Mouse (Mus musculus): ENCODE measurements around the gene Ctps2.

DNA sequence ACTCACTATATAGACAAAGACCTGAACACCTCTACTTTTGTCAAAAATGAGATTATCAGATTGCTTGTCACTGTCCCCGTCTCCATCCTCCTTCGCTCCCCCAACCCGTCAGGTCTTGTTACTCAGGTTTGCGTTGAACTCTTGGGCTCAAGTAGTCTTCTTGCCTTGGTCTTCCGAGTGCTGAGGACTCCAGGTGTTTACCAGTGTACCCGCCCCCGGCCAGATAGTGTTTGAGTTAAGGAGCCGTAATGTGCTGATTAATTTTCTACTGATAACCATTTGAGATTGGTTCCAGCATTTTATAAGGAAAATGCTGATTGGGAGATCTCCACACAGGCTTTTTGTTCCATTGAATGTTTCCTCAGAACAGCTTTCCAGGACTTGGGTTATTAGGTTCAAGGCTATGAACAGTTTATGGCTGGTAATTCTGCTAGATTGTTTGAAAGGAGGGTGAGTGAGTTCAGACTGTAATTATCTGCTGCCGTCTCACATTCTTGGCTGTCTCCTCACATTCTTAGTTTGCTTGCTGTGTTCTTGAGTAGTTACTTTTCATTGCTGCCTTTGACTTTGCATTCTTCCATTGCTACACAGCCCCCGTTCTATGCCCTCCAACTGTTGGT, 85.9 kb downstream of the Ctps2 start:
- TF ChIP-seq EP300 (IDR thresholded peaks at IDR 0.05; ENCODE audit: low read depth in 1 of 2, low read length in 2 of 2) (no peak), RCOR1 (IDR thresholded peaks at IDR 0.05; ENCODE audit: low read depth, low read length) (no peak), CTCF (IDR thresholded peaks at IDR 0.05 in 2 of 3, conservative IDR thresholded peaks at IDR 0.05 in 1 of 3; ENCODE audit: control insufficient read depth in 1 of 3, insufficient read depth in 1 of 3, low read depth in 2 of 3, low read length in 3 of 3, poor library complexity in 1 of 3, severe bottlenecking in 1 of 3) (no peak), POLR2A (IDR thresholded peaks at IDR 0.05; ENCODE audit: control insufficient read depth in 1 of 2, insufficient read depth in 1 of 2, low read depth in 1 of 2, low read length in 2 of 2, poor library complexity in 1 of 2) (no peak), MAFK (IDR thresholded peaks at IDR 0.05; ENCODE audit: borderline replicate concordance, low read depth, low read length) (no peak), ZNF384 (IDR thresholded peaks at IDR 0.05; ENCODE audit: low read depth, low read length) (no peak), ZKSCAN1 (IDR thresholded peaks at IDR 0.05; ENCODE audit: low read depth, low read length) (no peak), CHD1 (IDR thresholded peaks at IDR 0.05; ENCODE audit: low read depth, low read length) (no peak), USF2 (IDR thresholded peaks at IDR 0.05; ENCODE audit: borderline replicate concordance in 1 of 2, insufficient read depth in 1 of 2, low read depth in 1 of 2, low read length in 2 of 2) (no peak), BHLHE40 (IDR thresholded peaks at IDR 0.05; ENCODE audit: borderline replicate concordance, low read depth, low read length) (no peak), SIN3A (IDR thresholded peaks at IDR 0.05; ENCODE audit: low read length) (no peak), GATA1 (IDR thresholded peaks at IDR 0.05; ENCODE audit: low read depth, low read length) (no peak)
